Mouse (Mus musculus) naive thymus-derived CD4-positive, alpha-beta T cell, adult 2 months (primary cell): ENCODE measurements around the gene Vmn1r31.

Experiments used
- DNase-seq: peaks from one replicate; pipeline ENCODE4 v3.0.0-alpha.2; 2011; ENCODE audit warnings: low read depth

Gene Vmn1r31

GRCm38 (mm10) chr6:58475230-58475629 is at the start of gene Vmn1r31:
Vmn1r31 (minus strand) TSS chr6:58475330.
- no peak for DNase-seq

GRCm38 (mm10) chr6:58443285-58443684 is 31.8 kb downstream of the Vmn1r31 start, which contains the start of gene Vmn1r30:
Vmn1r30 (minus strand) TSS chr6:58443385.
- DNase-seq: no peak
